Mouse (Mus musculus): ENCODE data around the gene Chil4.
"Not testable (repeated sequence)": the region's sequence is repeated elsewhere in the genome, so short reads cannot be mapped to it uniquely, and the experiment has no call there.

Gene Chil4

GRCm38 (mm10) chr3:106219407-106219806 lies at the start of gene Chil4:
Gene Chil4 (minus strand): TSS chr3:106219507.
- DNase-seq (ENCODE audit: low spot score in 2 of 2), result no peak

GRCm38 (mm10) chr3:106265854-106266253 lies 46.5 kb upstream of the Chil4 start:
- DNase-seq (ENCODE audit: low spot score in 2 of 2), result no peak

- DNase-seq (ENCODE audit: low spot score in 2 of 2), result no peak
Observed at GRCm38 (mm10) chr3:106264854-106265253, 45.5 kb upstream of the Chil4 start.

GRCm38 (mm10) chr3:106257076-106257475 lies 37.8 kb upstream of the Chil4 start:
- not testable (repeated sequence) for DNase-seq (ENCODE audit: low spot score in 2 of 2)

GRCm38 (mm10) chr3:106252719-106253118 lies 33.4 kb upstream of the Chil4 start:
- no peak for DNase-seq (ENCODE audit: low spot score in 2 of 2)

GRCm38 (mm10) chr3:106250763-106251399 lies 31.6 kb upstream of the Chil4 start:
- not testable (repeated sequence) for DNase-seq (ENCODE audit: low spot score in 2 of 2)

GRCm38 (mm10) chr3:106247369-106247768 lies 28.1 kb upstream of the Chil4 start:
- DNase-seq (ENCODE audit: low spot score in 2 of 2), result not testable (repeated sequence)

- DNase-seq (ENCODE audit: low spot score in 2 of 2), result not testable (repeated sequence)
Observed at GRCm38 (mm10) chr3:106240210-106240609, 20.9 kb upstream of the Chil4 start.

- DNase-seq (ENCODE audit: low spot score in 2 of 2), result no peak
Observed at GRCm38 (mm10) chr3:106239196-106239791, 20.0 kb upstream of the Chil4 start.

- not testable (repeated sequence) for DNase-seq (ENCODE audit: low spot score in 2 of 2)
Observed at GRCm38 (mm10) chr3:106223391-106223790, 4.1 kb upstream of the Chil4 start.

GRCm38 (mm10) chr3:106221625-106222265 lies 2.4 kb upstream of the Chil4 start:
- no peak for DNase-seq (ENCODE audit: low spot score in 2 of 2)

GRCm38 (mm10) chr3:106218284-106218954 lies 888 bp downstream of the Chil4 start:
- DNase-seq (ENCODE audit: low spot score in 2 of 2), result not testable (repeated sequence)

- DNase-seq (ENCODE audit: low spot score in 2 of 2), result not testable (repeated sequence)
Observed at GRCm38 (mm10) chr3:106198030-106198429, 21.3 kb downstream of the Chil4 start.

- not testable (repeated sequence) for DNase-seq (ENCODE audit: low spot score in 2 of 2)
Observed at GRCm38 (mm10) chr3:106197246-106197645, 22.1 kb downstream of the Chil4 start.

- DNase-seq (ENCODE audit: low spot score in 2 of 2), result no peak
Observed at GRCm38 (mm10) chr3:106196276-106196675, 23.0 kb downstream of the Chil4 start.

GRCm38 (mm10) chr3:106195486-106195885 lies 23.8 kb downstream of the Chil4 start:
- no peak for DNase-seq (ENCODE audit: low spot score in 2 of 2)

GRCm38 (mm10) chr3:106187991-106188390 lies 31.3 kb downstream of the Chil4 start:
- DNase-seq (ENCODE audit: low spot score in 2 of 2), result no peak

GRCm38 (mm10) chr3:106177509-106178189 lies 41.7 kb downstream of the Chil4 start:
- no peak for DNase-seq (ENCODE audit: low spot score in 2 of 2)

GRCm38 (mm10) chr3:106174971-106175370 lies 44.3 kb downstream of the Chil4 start:
- DNase-seq (ENCODE audit: low spot score in 2 of 2), result not testable (repeated sequence)

GRCm38 (mm10) chr3:106172506-106172905 lies 46.8 kb downstream of the Chil4 start:
- not testable (repeated sequence) for DNase-seq (ENCODE audit: low spot score in 2 of 2)

GRCm38 (mm10) chr3:106171135-106171731 lies 48.1 kb downstream of the Chil4 start:
- DNase-seq (ENCODE audit: low spot score in 2 of 2), result no peak
